Mouse (Mus musculus) embryo, embryonic 10.5 days (tissue): ENCODE data around the gene Cxcl10.
"Not testable (repeated sequence)": the region's sequence is repeated elsewhere in the genome, so short reads cannot be mapped to it uniquely, and the experiment has no call there.

Experiments
- DNase-seq: peaks from one replicate; pipeline ENCODE4 v3.0.0-alpha.2; 2015; ENCODE audit warnings: low spot score

The Cxcl10 gene

GRCm38 (mm10) chr5:92369151-92369994 lies 20.7 kb upstream of the Cxcl10 start:
- DNase-seq, result no peak

- DNase-seq, result no peak
Measured at GRCm38 (mm10) chr5:92368392-92368791, 19.7 kb upstream of the Cxcl10 start.

- DNase-seq, result no peak
Measured at GRCm38 (mm10) chr5:92366565-92366964, 17.9 kb upstream of the Cxcl10 start.

- no peak for DNase-seq
Measured at GRCm38 (mm10) chr5:92365146-92365705, 16.5 kb upstream of the Cxcl10 start.

- DNase-seq, result no peak
Measured at GRCm38 (mm10) chr5:92364011-92364410, 15.3 kb upstream of the Cxcl10 start.

GRCm38 (mm10) chr5:92363179-92363578 lies 14.5 kb upstream of the Cxcl10 start:
- DNase-seq, result no peak

GRCm38 (mm10) chr5:92358767-92359455 lies 10.2 kb upstream of the Cxcl10 start:
- no peak for DNase-seq

- no peak for DNase-seq
Measured at GRCm38 (mm10) chr5:92358033-92358432, 9.3 kb upstream of the Cxcl10 start.

GRCm38 (mm10) chr5:92353517-92353916 lies 4.8 kb upstream of the Cxcl10 start:
- DNase-seq, result no peak

- DNase-seq, result not testable (repeated sequence)
Measured at GRCm38 (mm10) chr5:92352716-92353115, 4.0 kb upstream of the Cxcl10 start.

GRCm38 (mm10) chr5:92349731-92350130 lies 1.0 kb upstream of the Cxcl10 start:
- no peak for DNase-seq

- no peak for DNase-seq
Measured at GRCm38 (mm10) chr5:92345006-92345405, 3.7 kb downstream of the Cxcl10 start.

GRCm38 (mm10) chr5:92340606-92341005 lies 8.1 kb downstream of the Cxcl10 start:
- no peak for DNase-seq

GRCm38 (mm10) chr5:92336743-92337142 lies 11.9 kb downstream of the Cxcl10 start:
- no peak for DNase-seq

GRCm38 (mm10) chr5:92332359-92332840 lies 16.3 kb downstream of the Cxcl10 start:
- DNase-seq, result no peak

GRCm38 (mm10) chr5:92331635-92332338 lies 16.9 kb downstream of the Cxcl10 start, which contains the start of gene Art3:
Gene Art3, plus strand, starts transcription at chr5:92331827.
- no peak for DNase-seq

GRCm38 (mm10) chr5:92331122-92331521 lies 17.6 kb downstream of the Cxcl10 start:
- DNase-seq, result no peak

GRCm38 (mm10) chr5:92327929-92328328 lies 20.8 kb downstream of the Cxcl10 start, which contains the start of gene Cxcl9:
Gene Cxcl9, minus strand, starts transcription at chr5:92328079.
- no peak for DNase-seq

- DNase-seq, result no peak
Measured at GRCm38 (mm10) chr5:92327367-92327766, 21.3 kb downstream of the Cxcl10 start.

GRCm38 (mm10) chr5:92323264-92323663 lies 25.4 kb downstream of the Cxcl10 start:
- no peak for DNase-seq

GRCm38 (mm10) chr5:92322612-92323011 lies 26.1 kb downstream of the Cxcl10 start:
- no peak for DNase-seq
